Mouse (Mus musculus): Measurements from ENCODE around the gene Schip1. TPM values are rescaled to one million over a fixed set of nuclear protein-coding genes. Genes with fewer than 3 reads are reported as not detected.

Gene Schip1
- polyA plus RNA-seq, 1 experiment from 2014 or later, result 152 TPM

DNA sequence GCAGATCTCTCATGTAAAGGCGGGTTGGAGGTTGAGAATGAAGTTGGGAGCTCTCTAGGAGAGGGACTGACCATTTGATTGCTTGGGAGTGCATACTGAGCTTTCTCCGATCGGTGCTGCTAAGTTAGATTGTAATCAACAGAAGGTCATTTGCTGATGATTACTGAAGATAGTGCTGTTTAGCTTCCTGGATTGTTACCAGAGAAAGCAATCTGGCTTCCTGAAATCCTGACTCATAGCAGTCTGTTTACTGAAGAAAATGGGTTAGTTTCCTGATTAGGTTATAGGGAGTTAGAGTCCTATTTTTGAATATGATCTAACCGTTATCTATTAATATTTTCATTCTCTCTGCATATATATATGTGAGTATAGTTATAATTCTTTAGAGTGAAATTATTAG, 36.7 kb downstream of the Schip1 start:
- Histone ChIP-seq H3K4me1 (ENCODE audit: control insufficient read depth, insufficient read depth, low read length) (no peaks in the 10 kb centered on the region), H3K4me2 (ENCODE audit: low read length) (no peak overlapping the region), H3K4me3 (replicated peaks; ENCODE audit: low read depth, low read length) (no peak overlapping the region), H3K27ac (replicated peaks; ENCODE audit: low read depth, low read length) (no peak overlapping the region), H3K9ac (replicated peaks; ENCODE audit: low read length) (no peak overlapping the region), H3K36me3 (ENCODE audit: control insufficient read depth, insufficient read depth, low read length) (no peaks in the 10 kb centered on the region), H3K27me3 (ENCODE audit: control insufficient read depth, insufficient read depth, low read length) (no peaks in the 10 kb centered on the region), H3K9me3 (ENCODE audit: control insufficient read depth, low read length) (no peaks in the 10 kb centered on the region)
- 80% methylated on average over 4 of the region's 4 CpGs for WGBS
- no peak for DNase-seq
- ATAC-seq (ENCODE audit: low FRiP score, low TSS enrichment), result no peak

- Histone ChIP-seq H3K4me3 (replicated peaks; ENCODE audit: low read depth, low read length) (no peak overlapping the region), H3K4me2 (ENCODE audit: low read length) (no peak overlapping the region), H3K27me3 (ENCODE audit: control insufficient read depth, insufficient read depth, low read length) (no peaks in the 10 kb centered on the region), H3K9ac (replicated peaks; ENCODE audit: low read length) (no peak overlapping the region), H3K9me3 (ENCODE audit: control insufficient read depth, low read length) (no peaks in the 10 kb centered on the region), H3K4me1 (ENCODE audit: control insufficient read depth, insufficient read depth, low read length) (no peaks in the 10 kb centered on the region), H3K36me3 (ENCODE audit: control insufficient read depth, insufficient read depth, low read length) (no peaks in the 10 kb centered on the region), H3K27ac (replicated peaks; ENCODE audit: low read depth, low read length) (no peak overlapping the region)
- DNase-seq, result peak; percentile 60
- ATAC-seq (ENCODE audit: low FRiP score, low TSS enrichment), result no peak
- WGBS, result 63% methylated on average over 2 of the region's 2 CpGs
Observed at GRCm38 (mm10) chr3:68105081-68105685, 40.6 kb downstream of the Schip1 start.

- Histone ChIP-seq H3K27me3 (ENCODE audit: control insufficient read depth, insufficient read depth, low read length) (no peaks in the 10 kb centered on the region), H3K9me3 (ENCODE audit: control insufficient read depth, low read length) (no peaks in the 10 kb centered on the region), H3K4me3 (replicated peaks; ENCODE audit: low read depth, low read length) (no peak overlapping the region), H3K36me3 (ENCODE audit: control insufficient read depth, insufficient read depth, low read length) (no peaks in the 10 kb centered on the region), H3K4me2 (ENCODE audit: low read length) (no peak overlapping the region), H3K27ac (replicated peaks; ENCODE audit: low read depth, low read length) (no peak overlapping the region), H3K9ac (replicated peaks; ENCODE audit: low read length) (no peak overlapping the region), H3K4me1 (ENCODE audit: control insufficient read depth, insufficient read depth, low read length) (no peaks in the 10 kb centered on the region)
- 63% methylated on average over 5 of the region's 5 CpGs for WGBS
- DNase-seq, result no peak
- no peak for ATAC-seq (ENCODE audit: low FRiP score, low TSS enrichment)
Observed at GRCm38 (mm10) chr3:68121338-68121737, 56.7 kb downstream of the Schip1 start.

DNA sequence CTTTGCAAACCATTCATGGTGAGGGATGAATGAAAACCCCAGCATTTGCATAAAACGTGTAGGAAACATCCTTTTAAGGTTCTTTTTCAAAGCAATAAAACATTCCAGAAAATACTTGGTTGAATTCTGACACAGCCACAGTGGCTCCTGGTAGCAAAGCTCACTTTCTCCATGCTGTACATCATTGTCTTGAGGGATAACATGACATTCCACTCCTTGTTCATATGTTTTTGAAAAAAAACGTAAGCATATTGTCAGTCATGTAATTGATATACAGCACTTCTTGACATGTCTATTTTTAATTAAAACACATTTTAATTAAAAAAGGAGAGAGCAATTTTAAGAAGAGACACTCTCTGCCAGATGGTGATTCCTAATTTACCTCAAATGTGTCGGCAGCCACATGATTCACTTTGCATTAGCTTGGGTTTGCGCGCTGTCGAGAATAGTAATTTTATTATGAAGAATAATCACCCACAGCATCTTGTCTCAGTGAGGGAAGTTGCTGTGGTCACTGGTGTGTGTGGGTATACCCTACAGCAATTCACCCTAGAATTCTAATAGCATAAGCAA, 61.8 kb downstream of the Schip1 start:
- WGBS, result 70% methylated on average over 6 of the region's 6 CpGs
- Histone ChIP-seq H3K9me3 (ENCODE audit: control insufficient read depth, low read length) (no peaks in the 10 kb centered on the region), H3K27me3 (ENCODE audit: control insufficient read depth, insufficient read depth, low read length) (no peaks in the 10 kb centered on the region), H3K4me3 (replicated peaks; ENCODE audit: low read depth, low read length) (no peak overlapping the region), H3K36me3 (ENCODE audit: control insufficient read depth, insufficient read depth, low read length) (no peaks in the 10 kb centered on the region), H3K27ac (replicated peaks; ENCODE audit: low read depth, low read length) (no peak overlapping the region), H3K4me2 (ENCODE audit: low read length) (no peak overlapping the region), H3K9ac (replicated peaks; ENCODE audit: low read length) (no peak overlapping the region), H3K4me1 (ENCODE audit: control insufficient read depth, insufficient read depth, low read length) (no peaks in the 10 kb centered on the region)
- DNase-seq, result no peak
- no peak for ATAC-seq (ENCODE audit: low FRiP score, low TSS enrichment)

DNA sequence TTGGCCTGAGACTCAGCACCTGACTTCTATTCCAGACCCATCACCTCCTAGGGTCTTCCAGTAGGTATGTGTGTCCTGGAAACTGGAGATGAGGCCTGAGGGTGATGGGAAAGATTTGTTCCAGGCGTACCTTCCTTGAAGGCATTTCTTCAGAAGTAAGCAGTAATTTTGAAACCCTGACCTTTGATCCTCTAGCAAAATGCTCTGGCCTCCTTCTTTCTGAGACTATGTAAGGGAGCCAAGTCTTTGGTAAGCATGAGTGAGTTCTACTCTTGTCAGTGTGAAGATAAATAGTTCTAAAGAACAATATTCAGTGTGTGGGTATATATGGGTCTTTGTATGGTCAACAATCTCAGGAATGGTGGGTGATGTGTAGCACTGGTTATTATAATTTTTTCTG, 65.8 kb downstream of the Schip1 start:
- H3K27ac ChIP-seq (replicated peaks; ENCODE audit: low read depth, low read length), result no peak overlapping the region
- 73% methylated on average over 1 of the region's 1 CpGs for WGBS

GRCm38 (mm10) chr3:68138833-68139627, 74.4 kb downstream of the Schip1 start:
- DNase-seq (no peak), ATAC-seq (ENCODE audit: low FRiP score, low TSS enrichment) (no peak)
- Histone ChIP-seq H3K27ac (replicated peaks; ENCODE audit: low read depth, low read length) (no peak overlapping the region), H3K36me3 (ENCODE audit: control insufficient read depth, insufficient read depth, low read length) (no peaks in the 10 kb centered on the region), H3K4me2 (ENCODE audit: low read length) (no peak overlapping the region), H3K27me3 (ENCODE audit: control insufficient read depth, insufficient read depth, low read length) (no peaks in the 10 kb centered on the region), H3K9me3 (ENCODE audit: control insufficient read depth, low read length) (no peaks in the 10 kb centered on the region), H3K4me1 (ENCODE audit: control insufficient read depth, insufficient read depth, low read length) (no peaks in the 10 kb centered on the region), H3K9ac (replicated peaks; ENCODE audit: low read length) (no peak overlapping the region), H3K4me3 (replicated peaks; ENCODE audit: low read depth, low read length) (no peak overlapping the region)
- 60% methylated on average over 5 of the region's 5 CpGs for WGBS

More for the DNA sequence above, 65.8 kb downstream of the Schip1 start:
- Histone ChIP-seq H3K9ac (replicated peaks; ENCODE audit: low read length) (no peak overlapping the region), H3K27me3 (ENCODE audit: control insufficient read depth, insufficient read depth, low read length) (no peaks in the 10 kb centered on the region), H3K4me3 (replicated peaks; ENCODE audit: low read depth, low read length) (no peak overlapping the region), H3K4me2 (ENCODE audit: low read length) (no peak overlapping the region), H3K9me3 (ENCODE audit: control insufficient read depth, low read length) (no peaks in the 10 kb centered on the region), H3K4me1 (ENCODE audit: control insufficient read depth, insufficient read depth, low read length) (no peaks in the 10 kb centered on the region), H3K36me3 (ENCODE audit: control insufficient read depth, insufficient read depth, low read length) (no peaks in the 10 kb centered on the region)
- ATAC-seq (ENCODE audit: low FRiP score, low TSS enrichment), result no peak
- no peak for DNase-seq

DNA sequence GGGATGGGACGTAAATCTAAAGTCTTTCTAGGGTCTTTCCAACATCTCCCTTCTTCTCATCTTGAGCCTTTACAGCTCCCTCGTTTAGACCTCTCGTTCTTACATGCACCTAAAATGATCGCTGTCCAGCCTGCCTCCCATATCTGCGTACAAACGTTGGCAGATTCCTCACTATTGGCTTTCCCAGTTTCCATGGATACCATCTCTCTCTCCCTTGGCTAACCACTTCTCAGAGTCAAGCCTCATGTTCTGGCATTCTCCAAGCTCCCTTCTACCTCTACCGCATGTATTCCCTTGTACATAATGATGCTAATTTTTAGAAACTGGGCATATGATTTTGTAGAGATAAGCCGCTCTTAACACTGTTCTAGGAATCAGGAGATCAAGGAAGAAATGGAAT, 86.1 kb downstream of the Schip1 start:
- Histone ChIP-seq H3K4me3 (replicated peaks; ENCODE audit: low read depth, low read length) (no peak overlapping the region), H3K4me2 (ENCODE audit: low read length) (no peak overlapping the region), H3K27ac (replicated peaks; ENCODE audit: low read depth, low read length) (no peak overlapping the region), H3K4me1 (ENCODE audit: control insufficient read depth, insufficient read depth, low read length) (no peaks in the 10 kb centered on the region), H3K27me3 (ENCODE audit: control insufficient read depth, insufficient read depth, low read length) (no peaks in the 10 kb centered on the region), H3K9ac (replicated peaks; ENCODE audit: low read length) (no peak overlapping the region), H3K9me3 (ENCODE audit: control insufficient read depth, low read length) (no peaks in the 10 kb centered on the region), H3K36me3 (ENCODE audit: control insufficient read depth, insufficient read depth, low read length) (no peaks in the 10 kb centered on the region)
- 80% methylated on average over 8 of the region's 8 CpGs for WGBS
- ATAC-seq (ENCODE audit: low FRiP score, low TSS enrichment) (no peak), DNase-seq (no peak)

DNA sequence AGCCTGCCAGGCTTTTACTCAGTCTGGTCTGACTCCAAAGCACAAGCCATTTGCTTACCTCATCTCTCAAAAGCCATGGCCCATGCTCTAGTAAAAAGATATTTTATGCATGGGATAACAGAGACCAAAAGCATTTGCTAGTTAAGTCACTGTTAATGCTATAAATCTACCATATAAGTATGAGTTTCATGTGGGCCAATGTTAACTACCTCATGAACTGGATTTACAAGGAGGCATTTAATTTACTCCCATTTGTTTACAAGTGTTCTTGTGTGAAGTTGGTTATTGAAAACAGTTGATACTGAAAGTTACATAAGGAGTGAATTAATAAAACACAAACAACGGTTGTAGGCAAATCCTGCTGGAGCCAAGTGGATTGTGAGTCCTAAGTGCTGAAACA, 95.6 kb downstream of the Schip1 start:
- Histone ChIP-seq H3K9ac (replicated peaks; ENCODE audit: low read length) (no peak overlapping the region), H3K9me3 (ENCODE audit: control insufficient read depth, low read length) (no peaks in the 10 kb centered on the region), H3K4me2 (ENCODE audit: low read length) (no peak overlapping the region), H3K27me3 (ENCODE audit: control insufficient read depth, insufficient read depth, low read length) (no peaks in the 10 kb centered on the region), H3K27ac (replicated peaks; ENCODE audit: low read depth, low read length) (no peak overlapping the region), H3K36me3 (ENCODE audit: control insufficient read depth, insufficient read depth, low read length) (no peaks in the 10 kb centered on the region), H3K4me3 (replicated peaks; ENCODE audit: low read depth, low read length) (no peak overlapping the region), H3K4me1 (ENCODE audit: control insufficient read depth, insufficient read depth, low read length) (no peaks in the 10 kb centered on the region)
- no peak for DNase-seq
- no peak for ATAC-seq (ENCODE audit: low FRiP score, low TSS enrichment)
- WGBS, result 85% methylated on average over 1 of the region's 1 CpGs

- whole genome bisulfite sequencing, result 74% methylated on average over 3 of the region's 3 CpGs
- Histone ChIP-seq H3K9me3 (ENCODE audit: control insufficient read depth, low read length) (no peaks in the 10 kb centered on the region), H3K36me3 (ENCODE audit: control insufficient read depth, insufficient read depth, low read length) (no peaks in the 10 kb centered on the region), H3K9ac (replicated peaks; ENCODE audit: low read length) (no peak overlapping the region), H3K27me3 (ENCODE audit: control insufficient read depth, insufficient read depth, low read length) (no peaks in the 10 kb centered on the region), H3K4me2 (ENCODE audit: low read length) (no peak overlapping the region), H3K4me3 (replicated peaks; ENCODE audit: low read depth, low read length) (no peak overlapping the region), H3K4me1 (ENCODE audit: control insufficient read depth, insufficient read depth, low read length) (no peaks in the 10 kb centered on the region), H3K27ac (replicated peaks; ENCODE audit: low read depth, low read length) (no peak overlapping the region)
- ATAC-seq (ENCODE audit: low FRiP score, low TSS enrichment) (no peak), DNase-seq (no peak)
Observed at GRCm38 (mm10) chr3:68160760-68161159, 96.2 kb downstream of the Schip1 start.
